Mouse (Mus musculus) stomach, embryonic 15.5 days (tissue): ENCODE measurements around the gene Phf12. TPM values are rescaled to one million over a fixed set of nuclear protein-coding genes. Genes with fewer than 3 reads are reported as not detected.

Source experiments
- ATAC-seq: fragments of 200-750 bp; cut with Nextera tagmentation; 2 replicates; pipeline ENCODE4 v1.8.0; 2017; ENCODE audit warnings: low read depth, moderate number of reproducible peaks, moderate TSS enrichment; ENCODE audit not compliant: insufficient read depth, low FRiP score
- H3K27ac ChIP-seq: fragments of 300-500 bp; sonication (generic); 2 replicates; pipeline ENCODE4 v1.5.1; 2015; ENCODE audit warnings: mild to moderate bottlenecking, inconsistent platforms
- H3K27me3 ChIP-seq: fragments of 300-500 bp; sonication (generic); replicated peaks from 2 replicates; pipeline ENCODE4 v1.6.1; 2015; ENCODE audit warnings: inconsistent platforms
- H3K36me3 ChIP-seq: fragments of 300-500 bp; sonication (generic); 2 replicates; pipeline ENCODE4 v1.6.1; 2015; ENCODE audit warnings: inconsistent platforms
- H3K4me1 ChIP-seq: fragments of 300-500 bp; sonication (generic); 2 replicates; pipeline ENCODE4 v1.6.1; 2015; ENCODE audit warnings: inconsistent platforms
- H3K4me2 ChIP-seq: fragments of 300-500 bp; sonication (generic); 2 replicates; pipeline ENCODE4 v1.6.1; 2015; ENCODE audit warnings: mild to moderate bottlenecking, inconsistent platforms
- H3K4me3 ChIP-seq: fragments of 300-500 bp; sonication (generic); replicated peaks from 2 replicates; pipeline ENCODE4 v1.5.1; 2015; ENCODE audit warnings: inconsistent platforms
- H3K9ac ChIP-seq: fragments of 300-500 bp; sonication (generic); 2 replicates; pipeline ENCODE4 v1.6.1; 2015; ENCODE audit warnings: inconsistent platforms
- H3K9me3 ChIP-seq: fragments of 300-500 bp; sonication (generic); 2 replicates; pipeline ENCODE4 v1.6.1; 2016; ENCODE audit warnings: inconsistent platforms
- WGBS: fragments of 180-500 bp; shearing (Covaris S2); methylation state at CpG from one replicate; pipeline ENCODE4 v1.1.7; 2015; 5-methylcytosine and 5-hydroxymethylcytosine counted together
- polyA plus RNA-seq: library from polyadenylated mRNA; unstranded; fragments of >200 nt; fragmentation: Nextera tagmentation; extraction: Ambion mirVana; gene quantifications from 2 replicates; pipeline ENCODE4 v1.2.1, GENCODE M21; 2015

The Phf12 gene
- polyA plus RNA-seq, 1 experiment from 2014 or later: 13.4 TPM

GRCm38 (mm10) chr11:77958268-77958667, 24.3 kb upstream of the Phf12 start:
- Histone ChIP-seq H3K27ac (no peak overlapping the region), H3K27me3 (peaks cover 4% of the 10 kb centered on the region; the same call in 1 of the 2 replicates), H3K4me1 (no peaks in the 10 kb centered on the region), H3K9ac (no peak overlapping the region), H3K4me2 (no peak overlapping the region), H3K9me3 (no peaks in the 10 kb centered on the region), H3K36me3 (no peaks in the 10 kb centered on the region), H3K4me3 (no peak overlapping the region)
- 77% methylated on average over 2 of the region's 2 CpGs for WGBS
- ATAC-seq: no peak

- Histone ChIP-seq H3K9ac (no peak overlapping the region), H3K27me3 (no peaks in the 10 kb centered on the region), H3K27ac (no peak overlapping the region), H3K4me1 (no peaks in the 10 kb centered on the region), H3K36me3 (no peaks in the 10 kb centered on the region), H3K9me3 (no peaks in the 10 kb centered on the region), H3K4me3 (no peak overlapping the region), H3K4me2 (no peak overlapping the region)
- 52% methylated on average over 9 of the region's 9 CpGs for WGBS
- no peak for ATAC-seq
Measured at GRCm38 (mm10) chr11:77958932-77959331, 23.6 kb upstream of the Phf12 start.

- no peaks in the 10 kb centered on the region for H3K27me3 ChIP-seq
- H3K4me2 ChIP-seq: no peak overlapping the region
- no peaks in the 10 kb centered on the region for H3K9me3 ChIP-seq
- H3K27ac ChIP-seq: no peak overlapping the region
- 0 out of 2 replicates have a peak, but pooled peaks cover 4% of the 10 kb centered on the region for H3K4me1 ChIP-seq
- ATAC-seq: no peak
- no peak overlapping the region for H3K4me3 ChIP-seq
- 55% methylated on average over 9 of the region's 9 CpGs for WGBS
- H3K36me3 ChIP-seq: no peaks in the 10 kb centered on the region
- no peak overlapping the region for H3K9ac ChIP-seq
Measured at GRCm38 (mm10) chr11:77960199-77960598, 22.4 kb upstream of the Phf12 start.

GRCm38 (mm10) chr11:77960898-77961297, 21.7 kb upstream of the Phf12 start:
- Histone ChIP-seq H3K27ac (no peak overlapping the region), H3K4me1 (0 out of 2 replicates have a peak, but pooled peaks cover 9% of the 10 kb centered on the region), H3K9ac (no peak overlapping the region), H3K4me3 (no peak overlapping the region), H3K27me3 (no peaks in the 10 kb centered on the region), H3K36me3 (no peaks in the 10 kb centered on the region), H3K9me3 (no peaks in the 10 kb centered on the region), H3K4me2 (no peak overlapping the region)
- peak; percentile 38; the same call in 1 of the 2 replicates for ATAC-seq
- 33% methylated on average over 5 of the region's 5 CpGs for WGBS

GRCm38 (mm10) chr11:77962946-77963345, 19.6 kb upstream of the Phf12 start:
- no peaks in the 10 kb centered on the region for H3K27me3 ChIP-seq
- 88% methylated on average over 10 of the region's 10 CpGs for WGBS
- H3K4me3 ChIP-seq: no peak overlapping the region
- no peaks in the 10 kb centered on the region for H3K9me3 ChIP-seq
- ATAC-seq: no peak
- no peaks in the 10 kb centered on the region for H3K36me3 ChIP-seq
- H3K27ac ChIP-seq: no peak overlapping the region
- H3K9ac ChIP-seq: no peak overlapping the region
- H3K4me1 ChIP-seq: 0 out of 2 replicates have a peak, but pooled peaks cover 10% of the 10 kb centered on the region
- no peak overlapping the region for H3K4me2 ChIP-seq

- Histone ChIP-seq H3K36me3 (no peaks in the 10 kb centered on the region), H3K4me1 (0 out of 2 replicates have a peak, but pooled peaks cover 10% of the 10 kb centered on the region), H3K27ac (no peak overlapping the region), H3K9ac (no peak overlapping the region), H3K9me3 (no peaks in the 10 kb centered on the region), H3K4me2 (no peak overlapping the region), H3K4me3 (no peak overlapping the region), H3K27me3 (no peaks in the 10 kb centered on the region)
- no peak for ATAC-seq
- WGBS: 26% methylated on average over 19 of the region's 19 CpGs
Measured at GRCm38 (mm10) chr11:77964415-77965095, 18.0 kb upstream of the Phf12 start.

GRCm38 (mm10) chr11:77965101-77966036, 17.2 kb upstream of the Phf12 start:
- Histone ChIP-seq H3K9ac (no peak overlapping the region), H3K27ac (no peak overlapping the region), H3K4me2 (no peak overlapping the region), H3K27me3 (no peaks in the 10 kb centered on the region), H3K36me3 (no peaks in the 10 kb centered on the region), H3K4me1 (0 out of 2 replicates have a peak, but pooled peaks cover 10% of the 10 kb centered on the region), H3K9me3 (no peaks in the 10 kb centered on the region), H3K4me3 (no peak overlapping the region)
- 33% methylated on average over 17 of the region's 17 CpGs for WGBS
- ATAC-seq: no peak

- Histone ChIP-seq H3K27ac (no peak overlapping the region), H3K9ac (no peak overlapping the region), H3K4me3 (no peak overlapping the region), H3K27me3 (no peaks in the 10 kb centered on the region), H3K4me1 (0 out of 2 replicates have a peak, but pooled peaks cover 10% of the 10 kb centered on the region), H3K4me2 (no peak overlapping the region), H3K36me3 (no peaks in the 10 kb centered on the region), H3K9me3 (no peaks in the 10 kb centered on the region)
- ATAC-seq: no peak
- 55% methylated on average over 5 of the region's 5 CpGs for WGBS
Measured at GRCm38 (mm10) chr11:77966037-77966391, 16.5 kb upstream of the Phf12 start.

- H3K4me1 ChIP-seq: 0 out of 2 replicates have a peak, but pooled peaks cover 10% of the 10 kb centered on the region
- no peaks in the 10 kb centered on the region for H3K9me3 ChIP-seq
- H3K36me3 ChIP-seq: no peaks in the 10 kb centered on the region
- no peak overlapping the region for H3K4me3 ChIP-seq
- WGBS: under 1% methylated on average over 4 of the region's 4 CpGs
- H3K4me2 ChIP-seq: no peak overlapping the region
- H3K27me3 ChIP-seq: no peaks in the 10 kb centered on the region
- H3K9ac ChIP-seq: no peak overlapping the region
- no peak for ATAC-seq
- no peak overlapping the region for H3K27ac ChIP-seq
Measured at GRCm38 (mm10) chr11:77967114-77967513, 15.4 kb upstream of the Phf12 start.

- Histone ChIP-seq H3K4me3 (no peak overlapping the region), H3K9me3 (no peaks in the 10 kb centered on the region), H3K27me3 (0 out of 2 replicates have a peak, but pooled peaks cover 3% of the 10 kb centered on the region), H3K36me3 (no peaks in the 10 kb centered on the region), H3K4me2 (no peak overlapping the region), H3K9ac (no peak overlapping the region), H3K4me1 (0 out of 2 replicates have a peak, but pooled peaks cover 10% of the 10 kb centered on the region), H3K27ac (no peak overlapping the region)
- WGBS: 68% methylated on average over 4 of the region's 4 CpGs
- no peak for ATAC-seq
Measured at GRCm38 (mm10) chr11:77968786-77969185, 13.8 kb upstream of the Phf12 start.

- H3K4me3 ChIP-seq: no peak overlapping the region
- H3K27me3 ChIP-seq: peaks cover 20% of the 10 kb centered on the region
- no peak overlapping the region for H3K27ac ChIP-seq
- no peaks in the 10 kb centered on the region for H3K36me3 ChIP-seq
- no peak overlapping the region for H3K4me2 ChIP-seq
- 0 out of 2 replicates have a peak, but pooled peaks cover 3% of the 10 kb centered on the region for H3K4me1 ChIP-seq
- H3K9me3 ChIP-seq: no peaks in the 10 kb centered on the region
- H3K9ac ChIP-seq: no peak overlapping the region
- no peak for ATAC-seq
- WGBS: 88% methylated on average over 6 of the region's 6 CpGs
Measured at GRCm38 (mm10) chr11:77970718-77971117, 11.8 kb upstream of the Phf12 start.

- no peak overlapping the region for H3K4me2 ChIP-seq
- no peak overlapping the region for H3K27ac ChIP-seq
- peaks cover 26% of the 10 kb centered on the region for H3K27me3 ChIP-seq
- H3K4me1 ChIP-seq: no peaks in the 10 kb centered on the region
- H3K4me3 ChIP-seq: no peak overlapping the region
- H3K9ac ChIP-seq: no peak overlapping the region
- H3K36me3 ChIP-seq: no peaks in the 10 kb centered on the region
- WGBS: 79% methylated on average over 7 of the region's 7 CpGs
- no peaks in the 10 kb centered on the region for H3K9me3 ChIP-seq
- ATAC-seq: no peak
Measured at GRCm38 (mm10) chr11:77973520-77973919, 9.0 kb upstream of the Phf12 start.
